Mouse (Mus musculus) embryonic facial prominence, embryonic 11.5 days (tissue): ENCODE measurements around the gene Gpr83. TPM values are rescaled to one million over a fixed set of nuclear protein-coding genes. Genes with fewer than 3 reads are reported as not detected.

ENCODE experiments used
- ATAC-seq: fragments of 200-750 bp; cut with Nextera tagmentation; replicated peaks from 2 replicates; pipeline ENCODE4 v1.8.0; 2017; ENCODE audit warnings: low read depth; ENCODE audit not compliant: insufficient number of reproducible peaks, low FRiP score, low TSS enrichment
- DNase-seq: peaks from one replicate; pipeline ENCODE4 v3.0.0-alpha.2; 2015; ENCODE audit warnings: low spot score
- H3K27ac ChIP-seq: fragments of 300-500 bp; sonication (generic); replicated peaks from 2 replicates; pipeline ENCODE4 v1.5.1; 2014; ENCODE audit warnings: mild to moderate bottlenecking, low read depth, low read length, control low read depth
- H3K27me3 ChIP-seq: fragments of 300-500 bp; sonication (generic); 2 replicates; pipeline ENCODE4 v1.6.1; 2014; ENCODE audit warnings: mild to moderate bottlenecking, low read length, moderate library complexity, mixed read lengths; ENCODE audit not compliant: control insufficient read depth, insufficient read depth
- H3K36me3 ChIP-seq: fragments of 300-500 bp; sonication (generic); replicated peaks from 2 replicates; pipeline ENCODE4 v1.6.1; 2014; ENCODE audit warnings: low read depth, mild to moderate bottlenecking, low read length, moderate library complexity, mixed read lengths; ENCODE audit not compliant: control insufficient read depth, insufficient read depth
- H3K4me1 ChIP-seq: fragments of 300-500 bp; sonication (generic); 2 replicates; pipeline ENCODE4 v1.6.1; 2014; ENCODE audit warnings: low read length, mixed read lengths; ENCODE audit not compliant: control insufficient read depth, insufficient read depth
- H3K4me2 ChIP-seq: fragments of 300-500 bp; sonication (generic); 2 replicates; pipeline ENCODE4 v1.6.1; 2014; ENCODE audit warnings: low read depth, mild to moderate bottlenecking, control low read depth, low read length, moderate library complexity
- H3K4me3 ChIP-seq: fragments of 300-500 bp; sonication (generic); 2 replicates; pipeline ENCODE4 v1.5.1; 2014; ENCODE audit warnings: low read depth, low read length, control low read depth
- H3K9ac ChIP-seq: fragments of 300-500 bp; sonication (generic); replicated peaks from 2 replicates; pipeline ENCODE4 v1.6.1; 2014; ENCODE audit warnings: mild to moderate bottlenecking, control low read depth, low read length
- H3K9me3 ChIP-seq: fragments of 300-500 bp; sonication (generic); replicated peaks from 2 replicates; pipeline ENCODE4 v1.6.1; 2016; ENCODE audit warnings: mild to moderate bottlenecking, low read length, inconsistent platforms, mixed read lengths; ENCODE audit not compliant: control insufficient read depth
- WGBS: fragments of 180-500 bp; shearing (Covaris S2); extraction: QIAGEN DNeasy Blood & Tissue Kit; methylation state at CpG from one replicate; pipeline ENCODE4 v1.1.7; 2014; 5-methylcytosine and 5-hydroxymethylcytosine counted together
- polyA plus RNA-seq: library from polyadenylated mRNA; unstranded; fragments of >200 nt; fragmentation: Nextera tagmentation; extraction: Ambion mirVana; gene quantifications from 2 replicates; pipeline ENCODE4 v1.2.1, GENCODE M21; 2014

Gene Gpr83
- polyA plus RNA-seq, 1 experiment from 2014 or later: 0.29 TPM

GRCm38 (mm10) chr9:14902416-14902815, 42.4 kb downstream of the Gpr83 start:
- no peaks in the 10 kb centered on the region for H3K27me3 ChIP-seq
- no peak for ATAC-seq
- no peak overlapping the region for H3K4me3 ChIP-seq
- H3K9ac ChIP-seq: no peak overlapping the region
- DNase-seq: no peak
- no peaks in the 10 kb centered on the region for H3K9me3 ChIP-seq
- no peak overlapping the region for H3K27ac ChIP-seq
- no peaks in the 10 kb centered on the region; the same call in none of the 2 replicates for H3K4me1 ChIP-seq
- WGBS: 93% methylated on average over 2 of the region's 2 CpGs
- no peak overlapping the region for H3K4me2 ChIP-seq
- H3K36me3 ChIP-seq: no peaks in the 10 kb centered on the region

GRCm38 (mm10) chr9:14903006-14903405, 43.0 kb downstream of the Gpr83 start:
- no peaks in the 10 kb centered on the region for H3K27me3 ChIP-seq
- DNase-seq (no peak), ATAC-seq (no peak)
- no peak overlapping the region for H3K4me3 ChIP-seq
- no peaks in the 10 kb centered on the region for H3K9me3 ChIP-seq
- H3K9ac ChIP-seq: no peak overlapping the region
- no peaks in the 10 kb centered on the region for H3K36me3 ChIP-seq
- no peaks in the 10 kb centered on the region; the same call in none of the 2 replicates for H3K4me1 ChIP-seq
- H3K4me2 ChIP-seq: no peak overlapping the region
- WGBS: 84% methylated on average over 3 of the region's 3 CpGs
- no peak overlapping the region for H3K27ac ChIP-seq

DNA sequence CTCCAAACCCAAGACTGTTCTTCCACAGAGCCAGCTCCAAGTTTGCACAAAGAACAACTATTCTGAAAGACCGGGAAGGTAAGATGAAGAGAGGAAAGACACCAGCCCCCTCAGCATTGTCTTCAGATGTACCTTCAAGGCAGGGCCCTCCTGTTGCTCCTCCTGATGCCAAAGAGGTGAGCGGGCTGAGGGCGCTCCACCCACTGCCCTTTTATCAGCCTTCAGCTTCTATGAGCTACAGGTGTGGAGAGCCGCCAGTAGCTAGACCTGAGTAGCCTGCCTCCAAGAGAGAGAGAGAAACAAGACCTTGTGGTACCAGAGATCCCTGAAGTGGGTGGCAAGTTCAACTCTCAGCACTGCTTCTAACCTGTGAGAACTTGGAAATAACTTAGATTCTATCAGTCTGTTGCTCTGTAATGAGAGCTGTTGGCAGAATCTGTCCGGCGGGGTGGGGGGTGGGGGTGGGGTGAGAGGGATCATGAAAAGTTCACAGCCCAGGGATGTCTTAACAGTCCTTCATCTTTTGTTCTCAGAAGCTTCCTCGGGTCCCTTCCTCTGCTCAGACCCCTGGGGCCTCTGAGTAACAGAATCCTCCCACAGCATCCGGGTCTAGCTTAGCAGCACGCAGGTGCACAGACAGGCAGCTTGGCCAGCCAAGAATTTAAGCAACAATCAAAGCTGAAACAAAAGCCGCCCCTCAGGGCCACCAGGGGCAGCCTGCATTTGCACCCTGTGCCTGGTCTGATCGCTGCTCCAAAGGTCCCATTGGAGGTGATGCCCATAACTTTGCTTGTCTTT, 43.8 kb downstream of the Gpr83 start, which contains the start of gene Izumo1r:
Gene Izumo1r (minus strand): TSS at position 369 of the 798 bp plus-strand sequence.
- Histone ChIP-seq H3K27me3 (no peaks in the 10 kb centered on the region), H3K4me1 (no peaks in the 10 kb centered on the region; the same call in none of the 2 replicates), H3K4me3 (no peak within 1 kb of the TSS), H3K27ac (no peak within 1 kb of the TSS; the same call in 1 of the 2 replicates), H3K4me2 (no peak within 1 kb of the TSS), H3K9me3 (no peaks in the 10 kb centered on the region), H3K9ac (no peak within 1 kb of the TSS), H3K36me3 (no peaks in the 10 kb centered on the region)
- DNase-seq (peak; percentile 38), ATAC-seq (no peak; the same call in 1 of the 2 replicates)
- 34% methylated on average over 11 of the region's 11 CpGs for WGBS

- ATAC-seq (0 out of 2 replicates have a peak, but pooled peaks have one; percentile 34), DNase-seq (peak; percentile 37)
- no peaks in the 10 kb centered on the region for H3K27me3 ChIP-seq
- 32% methylated on average over 9 of the region's 9 CpGs for WGBS
- no peak overlapping the region for H3K4me2 ChIP-seq
- H3K36me3 ChIP-seq: no peaks in the 10 kb centered on the region
- H3K9ac ChIP-seq: no peak overlapping the region
- H3K4me3 ChIP-seq: no peak overlapping the region
- no peaks in the 10 kb centered on the region for H3K9me3 ChIP-seq
- H3K27ac ChIP-seq: no peak overlapping the region
- H3K4me1 ChIP-seq: no peaks in the 10 kb centered on the region; the same call in none of the 2 replicates
Observed at GRCm38 (mm10) chr9:14904741-14905475, 44.9 kb downstream of the Gpr83 start.

- H3K4me2 ChIP-seq: no peak overlapping the region
- WGBS: 57% methylated on average over 3 of the region's 3 CpGs
- no peak overlapping the region for H3K4me3 ChIP-seq
- no peak overlapping the region for H3K27ac ChIP-seq
- no peak overlapping the region for H3K9ac ChIP-seq
- ATAC-seq (no peak), DNase-seq (no peak)
- no peaks in the 10 kb centered on the region for H3K36me3 ChIP-seq
- no peaks in the 10 kb centered on the region for H3K27me3 ChIP-seq
- H3K4me1 ChIP-seq: no peaks in the 10 kb centered on the region; the same call in none of the 2 replicates
- H3K9me3 ChIP-seq: no peaks in the 10 kb centered on the region
Observed at GRCm38 (mm10) chr9:14905956-14906355, 45.9 kb downstream of the Gpr83 start.

DNA sequence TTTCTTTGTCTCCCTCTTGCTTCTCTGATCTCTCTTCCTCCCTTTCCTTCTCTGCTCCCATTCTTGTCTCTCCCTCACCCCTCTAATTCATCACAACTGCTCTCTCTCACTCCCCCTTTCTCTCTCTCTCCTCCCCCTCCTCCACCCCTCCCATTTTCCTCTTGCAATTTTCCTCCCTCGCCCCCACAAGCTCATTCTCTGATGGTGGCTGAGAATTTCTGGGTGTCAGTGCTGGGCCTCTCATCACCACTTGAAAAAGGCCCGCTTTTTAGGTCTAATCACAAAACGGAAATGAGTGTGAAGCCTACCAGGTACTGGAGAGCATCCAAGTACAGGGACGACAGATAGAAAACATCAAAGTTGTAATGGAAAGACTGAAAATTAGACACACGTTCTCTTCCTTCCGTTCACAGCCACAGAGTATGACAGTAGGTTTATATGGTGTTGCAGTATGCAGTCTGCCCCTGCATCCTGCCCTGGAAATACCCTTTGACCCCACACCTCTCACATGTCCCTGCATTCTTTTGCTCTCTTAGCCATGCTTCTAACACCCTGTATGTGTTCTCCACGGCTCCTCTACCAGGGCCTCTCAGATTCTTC, 47.9 kb downstream of the Gpr83 start:
- H3K4me2 ChIP-seq: no peak overlapping the region
- H3K36me3 ChIP-seq: no peaks in the 10 kb centered on the region
- no peaks in the 10 kb centered on the region for H3K9me3 ChIP-seq
- no peak for DNase-seq
- no peak for ATAC-seq
- H3K4me3 ChIP-seq: no peak overlapping the region
- WGBS: 63% methylated on average over 7 of the region's 7 CpGs
- H3K9ac ChIP-seq: no peak overlapping the region
- H3K27ac ChIP-seq: no peak overlapping the region
- no peaks in the 10 kb centered on the region for H3K27me3 ChIP-seq
- H3K4me1 ChIP-seq: no peaks in the 10 kb centered on the region; the same call in none of the 2 replicates

DNA sequence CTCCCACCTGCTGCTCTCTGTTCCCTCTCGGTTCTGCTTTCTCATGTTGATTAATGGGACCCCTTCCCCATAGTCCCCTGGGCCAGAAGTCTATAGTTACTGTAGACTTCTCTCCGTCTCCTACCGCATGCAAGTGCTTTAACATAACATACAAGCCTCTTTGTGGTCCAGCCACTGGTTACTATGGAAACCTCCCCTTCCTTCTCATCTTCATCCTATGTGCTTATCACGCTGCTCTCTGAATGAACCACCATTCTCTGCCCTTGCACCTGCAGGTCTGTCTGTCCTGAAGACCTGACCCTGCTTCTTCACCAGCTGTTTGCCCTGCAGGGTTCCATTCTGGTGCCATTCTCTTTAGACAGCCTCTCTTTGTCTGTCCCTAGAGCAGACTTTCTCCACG, 50.0 kb downstream of the Gpr83 start:
- Histone ChIP-seq H3K9me3 (no peaks in the 10 kb centered on the region), H3K4me3 (no peak overlapping the region), H3K4me2 (no peak overlapping the region), H3K27ac (no peak overlapping the region), H3K4me1 (no peaks in the 10 kb centered on the region; the same call in 1 of the 2 replicates), H3K27me3 (no peaks in the 10 kb centered on the region), H3K36me3 (no peaks in the 10 kb centered on the region), H3K9ac (no peak overlapping the region)
- DNase-seq (no peak), ATAC-seq (no peak)
- WGBS: 39% methylated on average over 5 of the region's 5 CpGs
